Mouse (Mus musculus) adrenal gland, postnatal 10 days (tissue): ENCODE measurements around the gene Arhgap30. TPM values are rescaled to one million over a fixed set of nuclear protein-coding genes. Genes with fewer than 3 reads are reported as not detected.
A peak's percentile ranks its signal among the peaks of the same experiment; 100 is the strongest.

Source experiments
- DNase-seq: peaks from one replicate; pipeline ENCODE4 v3.0.0; 2021; ENCODE audit warnings: mixed read lengths
- total RNA-seq, 2 experiments: library from RNA; stranded (reverse); gene quantifications; 2 replicates each; pipeline ENCODE4 v1.2.3; 2021

Arhgap30 gene
- total RNA-seq, 2 experiments from 2014 or later: 5.1 to 6.1 TPM

DNA sequence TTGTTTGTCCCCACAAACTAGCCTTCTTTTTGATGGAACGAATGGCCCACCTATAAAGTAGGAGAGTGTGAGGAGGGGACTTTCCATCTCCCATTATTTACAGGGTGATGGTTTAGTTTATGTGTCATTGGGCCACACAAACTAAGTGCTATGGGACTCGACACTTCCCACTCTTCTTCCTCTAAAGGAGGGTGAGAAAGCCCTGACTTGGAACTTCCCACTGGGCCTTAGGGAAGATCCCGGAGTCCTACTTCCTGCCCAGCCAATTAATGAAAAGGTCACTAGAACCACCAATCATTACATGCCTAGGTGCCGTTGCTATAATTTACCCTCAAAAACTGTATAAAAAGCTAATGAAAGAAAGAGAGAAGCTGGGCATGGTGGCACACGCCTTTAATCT, 43.4 kb downstream of the Arhgap30 start:
- no peak for DNase-seq

DNA sequence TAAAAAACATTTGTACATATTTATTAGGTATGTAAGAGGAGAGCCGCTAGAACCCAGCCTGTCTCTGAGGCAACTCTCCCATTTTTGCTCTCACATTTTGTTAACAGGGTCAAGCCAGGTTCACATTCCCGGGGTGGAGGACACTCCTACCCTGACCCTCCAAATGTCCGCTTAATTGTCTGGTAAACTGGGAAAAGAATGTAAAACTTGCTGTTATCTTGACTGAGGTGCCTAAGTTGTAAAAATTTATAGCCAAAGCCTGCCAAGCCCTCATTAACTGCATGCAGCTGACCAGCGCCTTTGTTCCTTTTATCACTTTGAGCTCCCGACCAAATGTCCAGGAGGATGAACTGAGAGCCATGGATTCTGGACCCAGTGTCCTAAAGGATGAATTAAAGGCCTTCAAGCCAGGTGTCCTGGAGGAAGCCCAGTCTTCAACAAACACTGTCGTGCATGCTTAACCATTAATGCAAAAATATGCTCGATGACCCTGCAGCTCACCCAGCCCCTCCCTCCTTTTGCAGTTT, 46.6 kb downstream of the Arhgap30 start:
- DNase-seq: no peak

DNA sequence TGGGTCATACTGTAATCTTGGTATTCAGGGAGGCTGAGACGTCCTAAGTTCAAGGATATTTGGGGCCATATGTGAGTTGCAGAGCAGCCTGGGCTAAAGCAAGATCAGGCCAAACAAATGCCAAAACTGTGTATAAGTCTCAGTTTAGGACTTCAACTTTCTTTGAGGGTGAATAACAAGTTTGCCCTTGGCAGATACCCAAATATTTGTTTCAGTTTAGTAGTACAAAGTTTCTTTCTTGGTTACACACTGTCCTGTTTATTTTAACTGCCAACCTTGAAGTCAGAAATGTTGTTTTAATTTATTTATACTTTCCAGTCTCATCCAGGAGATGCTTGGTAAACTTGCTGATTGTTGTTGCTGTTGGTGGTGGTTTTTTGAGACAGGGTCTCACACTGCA, 47.2 kb downstream of the Arhgap30 start:
- DNase-seq: no peak

DNA sequence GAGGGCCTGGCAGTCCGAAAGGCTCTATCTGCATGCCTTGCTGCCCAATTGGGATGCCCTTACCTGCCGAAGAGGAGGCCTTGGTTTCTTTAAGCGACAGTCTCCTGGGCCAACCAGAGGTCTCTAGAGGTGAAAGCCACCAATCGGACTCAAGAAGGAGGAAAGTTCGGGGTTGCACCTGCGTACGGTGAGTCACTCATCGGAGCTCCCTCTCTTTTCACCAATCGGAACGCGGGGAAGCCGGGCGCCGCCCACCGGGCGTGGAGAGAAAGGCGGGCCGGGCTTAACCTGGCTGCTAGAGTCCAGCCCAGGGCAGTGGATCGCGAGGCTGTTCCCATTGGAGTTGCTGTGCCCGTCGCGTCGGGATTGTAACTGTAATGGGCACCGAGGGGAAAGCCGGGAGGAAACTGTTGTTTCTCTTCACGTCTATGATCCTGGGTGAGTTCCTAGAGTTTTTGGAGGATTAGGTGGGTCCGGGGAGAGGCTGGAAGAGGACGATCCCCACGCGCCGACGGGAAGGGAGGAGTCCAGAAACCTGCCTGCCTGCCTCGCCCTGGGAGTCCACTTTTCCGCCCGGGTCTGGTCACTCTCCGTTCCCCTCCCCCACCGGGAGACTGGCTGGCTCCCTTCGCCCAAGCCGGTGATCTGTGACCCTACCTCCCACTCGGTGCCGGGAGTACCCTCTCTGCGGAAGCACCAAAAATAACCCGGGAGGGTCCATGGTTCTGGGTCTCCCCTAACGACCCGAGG, 48.7 kb downstream of the Arhgap30 start, which contains the start of gene F11r:
F11r (plus strand) TSS at position 272 of the 750 bp plus-strand sequence.
- DNase-seq: peak; percentile 94

DNA sequence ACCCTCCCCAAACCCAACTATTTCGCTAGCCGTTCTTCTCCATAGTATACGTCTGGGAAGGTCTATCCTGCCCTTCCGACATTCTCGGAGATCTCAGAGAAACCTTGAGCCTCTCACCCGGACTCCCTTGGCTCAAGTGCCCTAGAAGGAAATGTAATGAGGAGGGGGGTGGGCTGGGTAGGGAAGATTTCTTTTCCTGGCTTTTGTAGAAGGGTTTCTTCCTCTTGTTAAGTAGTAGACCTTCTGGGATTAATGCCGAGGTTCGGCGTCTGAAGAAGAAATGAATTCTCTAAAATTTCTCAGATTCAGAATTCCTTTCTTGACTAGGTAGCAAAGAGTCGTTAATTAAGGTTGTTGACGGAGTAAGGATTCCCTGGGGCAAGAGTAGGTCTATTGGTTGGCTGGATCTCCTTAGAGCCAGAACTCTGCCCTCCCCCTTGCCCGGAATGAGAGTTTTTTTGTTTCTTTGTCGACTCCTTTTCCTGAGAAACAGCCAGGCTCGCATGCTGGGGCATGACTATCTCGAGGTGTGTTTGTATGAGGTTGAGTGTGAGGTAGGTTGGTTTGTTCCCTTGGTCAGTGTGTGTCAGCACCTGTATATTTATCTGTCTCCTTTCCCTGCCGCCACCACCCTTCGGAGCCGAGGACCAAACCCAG, 49.4 kb downstream of the Arhgap30 start:
- DNase-seq: peak; percentile 46

DNA sequence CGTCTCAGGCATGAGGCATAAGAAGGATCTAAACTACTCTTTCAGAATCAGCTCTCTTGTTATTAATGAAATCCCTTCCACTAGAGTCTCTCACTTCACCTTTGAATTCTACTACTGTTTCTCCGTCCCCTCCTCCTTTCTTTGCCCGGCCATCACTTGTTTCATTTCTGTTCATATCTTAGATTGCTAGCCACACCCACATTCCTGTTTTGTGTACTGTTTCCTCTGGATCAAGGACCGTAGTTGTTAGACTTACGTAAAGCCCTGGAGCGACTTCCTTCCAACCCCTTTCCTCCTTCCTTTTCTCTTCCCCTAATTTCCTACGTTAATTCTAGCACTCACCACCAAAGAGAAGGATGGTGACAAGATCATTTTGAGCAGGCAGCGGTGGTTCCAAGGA, 50.3 kb downstream of the Arhgap30 start:
- no peak for DNase-seq

DNA sequence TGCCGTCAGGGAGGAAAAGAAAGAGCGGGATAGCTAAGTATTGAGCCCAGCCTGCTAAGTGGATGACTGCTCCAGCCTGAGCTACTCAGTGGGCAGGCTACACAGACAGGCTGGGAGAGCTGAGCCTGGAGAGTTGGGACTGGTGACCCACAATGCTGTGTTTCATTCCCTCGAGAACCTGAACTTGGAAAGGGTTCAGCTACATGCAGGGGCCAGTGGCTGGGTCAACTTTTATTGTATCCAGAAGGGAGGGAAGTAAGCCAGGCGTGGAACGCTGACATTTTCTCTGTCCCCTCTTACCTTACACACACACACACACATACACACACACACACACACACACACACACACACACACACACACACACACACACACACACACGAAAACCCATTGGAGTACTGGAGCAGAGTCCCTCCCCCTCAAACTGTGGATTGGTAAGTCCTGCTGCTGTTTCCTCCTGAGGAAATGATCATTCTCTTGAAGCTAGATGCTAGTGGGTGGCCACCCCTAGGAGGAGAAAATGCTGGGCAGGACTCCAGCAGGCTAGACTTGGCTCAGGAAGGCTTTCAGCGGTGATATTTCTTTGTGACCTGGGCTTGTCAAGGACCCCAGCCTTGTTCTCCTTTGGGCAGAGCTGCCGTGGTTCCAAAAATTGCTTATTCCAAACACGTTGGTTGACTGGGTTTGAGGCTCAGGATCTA, 51.4 kb downstream of the Arhgap30 start:
- DNase-seq: peak; percentile 85

DNA sequence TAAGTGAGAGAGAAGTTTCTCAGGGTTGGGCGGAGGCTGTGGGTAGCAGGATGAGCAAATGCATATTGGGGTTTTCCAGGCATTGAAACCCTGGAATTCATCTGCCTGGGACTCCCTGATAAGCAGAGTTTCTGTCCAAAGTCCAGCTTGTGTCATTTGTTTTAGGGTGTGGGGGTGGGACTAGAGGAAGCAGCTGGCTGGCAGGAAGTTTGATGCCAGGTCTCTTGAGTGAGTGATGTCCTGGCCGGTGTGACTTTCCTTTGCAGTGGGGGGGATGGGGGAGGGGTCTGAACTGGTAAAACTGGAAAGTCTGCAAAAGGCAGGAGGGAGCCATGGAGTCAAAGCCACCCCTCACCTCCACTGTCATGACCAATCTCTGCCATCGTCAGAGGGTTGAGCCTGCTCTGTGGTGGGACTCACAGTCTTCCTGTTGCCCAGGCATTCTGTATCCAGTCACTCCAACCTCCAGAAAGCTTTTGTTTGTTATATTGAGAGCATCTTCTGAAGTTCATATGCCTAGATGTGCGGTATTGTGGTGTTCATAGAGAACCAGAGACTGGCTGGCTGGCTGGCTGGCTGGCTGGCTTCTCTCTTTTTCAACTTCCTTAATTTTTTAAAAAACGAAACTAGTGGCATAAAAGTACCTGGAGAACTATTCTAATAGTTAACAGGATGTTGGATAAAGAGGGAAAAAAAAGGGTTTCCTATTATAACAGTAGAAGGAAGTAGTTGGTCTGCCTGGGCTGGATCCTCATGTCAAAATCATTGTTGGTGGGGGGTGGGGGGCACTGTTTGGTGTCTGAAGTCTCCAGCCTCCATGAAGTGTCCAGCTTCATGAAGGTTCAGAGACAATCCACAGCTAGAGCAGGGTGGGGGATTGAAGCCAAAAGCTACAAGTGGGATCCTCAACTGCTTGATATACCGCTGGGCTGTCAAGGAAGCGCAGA, 53.0 kb downstream of the Arhgap30 start:
- peak; percentile 23 for DNase-seq

DNA sequence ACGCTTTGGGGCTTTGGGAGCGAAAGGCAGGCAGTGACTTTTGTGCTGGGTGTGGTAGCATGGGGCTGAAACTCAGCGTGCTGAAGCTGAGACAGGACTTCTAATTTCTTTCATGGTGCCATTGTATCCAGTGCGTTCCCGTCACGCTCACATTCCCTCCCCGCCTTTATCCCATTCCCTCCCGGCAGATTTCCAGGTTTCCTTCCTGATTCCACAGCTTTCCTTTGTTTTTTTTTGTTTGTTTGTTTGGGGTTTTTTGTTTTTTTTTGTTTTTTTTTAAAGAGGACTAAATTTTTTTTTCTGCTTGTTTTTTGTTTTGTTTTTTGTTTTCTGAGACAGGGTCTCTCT, 53.6 kb downstream of the Arhgap30 start:
- no peak for DNase-seq

DNA sequence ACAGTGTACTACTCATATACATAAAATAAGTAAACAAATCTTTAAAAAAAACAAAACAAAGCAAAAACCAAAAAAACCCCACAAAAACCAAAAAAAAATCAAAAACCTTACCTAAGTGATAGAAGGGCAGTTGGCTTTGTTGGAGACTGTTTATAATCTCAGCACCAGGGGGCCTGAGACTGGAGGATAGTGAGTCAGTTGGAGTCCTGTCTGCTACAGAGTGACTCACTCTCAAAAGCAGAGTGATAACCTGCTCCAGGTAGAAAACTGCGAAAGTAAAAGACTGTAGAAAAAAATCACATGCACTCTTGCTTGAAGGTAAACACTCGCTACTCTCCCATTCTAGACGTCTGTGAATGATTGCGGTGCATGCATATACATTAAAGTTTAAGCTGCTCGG, 56.3 kb downstream of the Arhgap30 start:
- no peak for DNase-seq

DNA sequence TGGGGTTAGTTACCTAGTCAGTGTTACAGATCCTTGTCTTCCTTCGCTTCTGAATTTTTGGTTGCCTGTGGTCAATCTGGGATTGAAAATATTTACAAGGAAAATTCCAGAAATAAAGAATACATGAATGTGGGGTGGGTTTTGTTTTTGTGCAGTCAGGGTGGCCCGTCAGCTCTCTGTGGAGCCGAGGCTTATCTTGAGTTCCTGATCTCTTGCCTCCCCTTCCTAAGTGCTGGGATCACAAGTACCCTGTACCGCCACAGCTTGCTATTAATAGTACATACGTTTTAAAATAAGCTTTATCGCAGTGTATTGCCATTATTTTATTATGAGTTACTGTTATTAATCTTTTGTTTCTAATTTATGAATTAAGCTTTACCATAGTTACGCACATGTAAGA, 58.1 kb downstream of the Arhgap30 start:
- DNase-seq: no peak

DNA sequence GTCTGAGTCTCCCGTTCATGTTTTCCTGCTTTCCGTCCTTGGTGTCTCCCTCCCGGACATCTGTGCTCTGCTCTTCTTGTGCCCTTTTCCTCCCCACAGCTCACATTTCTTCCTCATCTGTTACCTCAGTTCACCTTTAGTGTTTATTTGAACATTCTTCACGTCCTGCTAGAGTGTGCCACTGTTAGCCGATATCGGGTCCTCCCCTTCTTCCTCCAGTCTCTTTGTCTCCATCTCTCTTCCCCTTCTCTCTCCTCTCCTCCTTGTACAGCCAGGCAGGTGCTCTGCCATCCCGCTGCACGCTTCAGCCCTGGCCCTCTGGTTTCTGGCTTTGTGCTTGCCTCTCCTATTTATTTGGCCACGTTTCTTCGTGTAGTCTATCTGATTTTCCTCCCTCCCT, 58.9 kb downstream of the Arhgap30 start:
- no peak for DNase-seq

DNA sequence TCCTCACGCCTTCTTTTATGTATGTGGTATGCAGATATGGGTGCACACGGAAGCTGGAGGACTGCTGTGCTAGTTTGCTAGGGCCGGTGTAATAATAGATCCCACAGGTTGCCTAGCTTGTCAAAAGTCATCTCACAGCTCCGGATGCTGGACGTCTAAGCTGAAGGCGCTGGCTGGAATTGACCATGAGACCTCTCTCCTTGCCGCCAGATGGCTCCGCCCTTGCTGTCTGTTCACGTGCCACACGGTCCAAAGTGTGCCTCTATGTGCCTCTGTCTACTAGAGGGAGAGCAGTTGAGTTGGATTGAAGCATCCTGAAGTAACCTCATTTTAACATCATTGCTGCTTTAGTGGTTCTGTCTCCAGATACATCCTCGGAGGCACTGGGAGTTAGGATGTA, 61.3 kb downstream of the Arhgap30 start:
- DNase-seq: no peak

DNA sequence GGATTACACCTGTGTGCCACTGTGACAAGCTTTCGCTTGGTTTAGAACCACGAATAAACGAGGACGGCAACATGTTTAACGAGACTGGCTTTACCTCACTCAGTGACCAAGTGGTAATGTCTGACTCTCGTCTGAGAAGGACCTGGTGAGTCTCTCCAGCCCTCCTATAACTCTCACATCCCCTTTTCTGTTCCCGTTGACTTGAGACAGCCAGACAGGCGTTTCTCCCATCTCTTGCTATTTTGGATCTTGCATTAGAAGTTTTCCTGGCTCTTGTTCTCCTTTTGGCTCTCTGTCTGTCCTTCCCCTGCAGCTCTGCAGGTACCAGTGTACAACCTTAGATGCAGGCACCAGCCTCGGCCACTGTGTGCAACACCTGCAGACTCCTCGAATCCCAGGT, 62.2 kb downstream of the Arhgap30 start:
- no peak for DNase-seq

DNA sequence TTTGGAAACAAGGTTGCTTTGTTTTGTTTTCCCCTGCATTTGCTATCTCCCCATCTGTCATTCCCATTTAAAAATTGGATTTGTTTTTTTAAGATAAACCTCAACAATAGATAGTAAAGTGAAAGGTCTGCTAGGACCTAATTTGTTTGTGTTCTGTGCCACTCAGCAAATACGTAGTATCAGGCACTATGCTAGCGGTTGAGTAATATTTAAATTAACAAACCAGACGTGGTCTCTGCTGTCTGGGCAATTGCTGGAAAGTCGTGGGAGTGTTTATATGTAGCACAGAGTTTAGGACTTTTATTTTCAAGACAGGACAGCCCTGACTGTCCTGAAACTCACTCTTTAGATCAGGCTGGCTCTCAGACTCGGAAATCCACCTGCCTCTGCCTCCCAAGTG, 63.8 kb downstream of the Arhgap30 start:
- DNase-seq: no peak

DNA sequence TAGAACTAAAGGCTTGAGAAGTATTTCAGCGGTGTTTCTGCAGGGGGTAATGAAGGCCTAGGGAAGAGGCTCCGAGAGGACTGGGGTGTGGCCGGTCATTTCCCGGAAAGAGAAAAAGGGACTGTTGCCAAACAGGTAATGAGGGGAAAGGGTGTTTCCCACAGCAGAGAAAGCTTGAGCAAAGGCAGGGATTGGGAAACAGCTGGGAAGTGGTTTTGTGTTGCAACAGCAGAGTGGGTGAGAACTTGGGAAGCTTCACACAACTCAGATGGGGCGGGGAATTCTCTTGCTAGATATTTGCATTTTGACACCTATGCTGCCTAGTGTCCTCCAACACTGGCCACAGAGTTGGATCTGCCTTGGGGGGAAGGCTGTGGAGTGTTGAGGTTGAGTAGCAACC, 64.2 kb downstream of the Arhgap30 start:
- peak; percentile 55 for DNase-seq

DNA sequence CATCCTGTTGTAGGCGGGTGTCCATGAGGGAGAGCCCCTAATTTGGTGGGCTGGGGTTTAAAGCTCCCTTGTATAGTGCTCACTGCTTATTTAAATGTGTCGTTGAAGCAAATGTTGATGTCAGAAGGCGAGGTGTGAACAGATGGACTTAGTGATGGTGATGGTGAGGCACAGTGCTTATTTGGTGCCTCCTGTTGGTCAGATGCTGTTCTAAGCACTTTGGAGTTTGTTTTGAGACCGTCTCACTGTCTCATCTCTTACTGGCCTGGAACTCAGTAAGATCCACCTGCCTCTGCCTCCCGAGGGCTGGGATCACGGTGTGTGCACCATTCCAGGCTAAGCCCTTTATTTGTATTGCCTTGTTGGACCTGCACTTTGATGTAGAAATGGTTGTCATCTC, 66.2 kb downstream of the Arhgap30 start:
- no peak for DNase-seq

DNA sequence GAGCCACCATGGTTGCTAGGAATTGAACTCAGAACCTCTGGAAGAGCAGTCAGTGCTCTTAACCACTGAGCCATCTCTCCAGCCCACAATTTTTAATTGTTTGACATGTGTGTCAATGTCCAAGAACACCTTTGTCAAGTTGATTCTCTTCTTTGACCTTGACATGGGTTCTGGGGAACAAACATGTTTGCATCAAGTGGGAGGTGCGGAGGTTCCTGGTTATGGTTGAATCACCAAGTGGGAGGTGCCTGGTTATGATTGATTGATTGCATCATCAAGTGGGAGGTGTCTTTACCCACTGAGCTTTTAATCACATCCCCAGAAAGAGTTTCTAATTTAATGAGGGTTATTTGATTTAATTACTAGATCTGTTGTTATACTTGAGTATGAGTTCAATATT, 68.8 kb downstream of the Arhgap30 start:
- DNase-seq: no peak

DNA sequence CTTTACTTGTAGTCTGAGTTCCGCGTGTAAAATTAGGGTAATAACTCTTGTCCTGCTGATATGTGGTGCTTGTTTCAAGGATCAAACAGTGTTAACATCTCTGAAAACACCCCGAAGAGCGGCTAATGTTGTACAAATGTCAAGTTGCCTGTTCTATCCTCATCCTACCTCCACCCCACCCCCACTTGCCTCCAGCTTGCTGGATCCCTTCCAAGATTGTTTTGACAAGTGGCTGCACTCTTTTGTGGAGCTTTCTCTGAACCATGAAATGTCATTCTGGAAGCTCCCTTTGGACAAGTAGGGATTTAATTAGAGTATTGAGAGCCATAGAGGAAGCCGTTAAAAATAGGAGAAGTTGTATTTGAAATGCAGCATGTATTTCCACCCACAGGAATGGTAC, 71.0 kb downstream of the Arhgap30 start:
- no peak for DNase-seq
